Mouse (Mus musculus): ENCODE results near the gene Mthfd2l. TPM values are rescaled to one million over a fixed set of nuclear protein-coding genes. Genes with fewer than 3 reads are reported as not detected.
A peak's percentile ranks its signal among the peaks of the same experiment; 100 is the strongest.

The Mthfd2l gene
- total RNA-seq, 1 experiment from 2014 or later = 26.4 TPM

GRCm38 (mm10) chr5:91038547-91038946, 107.6 kb downstream of the Mthfd2l start:
- peak; percentile 45; the same call in 1 of the 2 replicates for ATAC-seq (replicated peaks; ENCODE audit: low read depth, poor library complexity, severe bottlenecking)

- no peak for ATAC-seq (replicated peaks; ENCODE audit: low read depth, poor library complexity, severe bottlenecking)
These were observed 108.0 kb downstream of the Mthfd2l start for GRCm38 (mm10) chr5:91038963-91039362.

GRCm38 (mm10) chr5:91047987-91048386, 117.1 kb downstream of the Mthfd2l start:
- no peak for ATAC-seq (replicated peaks; ENCODE audit: low read depth, poor library complexity, severe bottlenecking)

GRCm38 (mm10) chr5:91048397-91048796, 117.5 kb downstream of the Mthfd2l start:
- no peak for ATAC-seq (replicated peaks; ENCODE audit: low read depth, poor library complexity, severe bottlenecking)

Other genes with a start within 250 kb of the Mthfd2l start
- not detected in 2 replicates for gene Cxcl5, start 171.8 kb upstream of the Mthfd2l start, total RNA-seq (2017)
- gene Ppbp, start 162.6 kb upstream of the Mthfd2l start, total RNA-seq (2017) = 0.82 and 1.5 TPM in 2 replicates
- 138 and 211 TPM in 2 replicates for gene Pf4, start 158.7 kb upstream of the Mthfd2l start, total RNA-seq (2017)
- gene Cxcl3, start 145.0 kb upstream of the Mthfd2l start, total RNA-seq (2017) = 0.05 TPM in 1 of 2 replicates, not detected in the other
- not detected in 2 replicates for gene Cxcl15, start 136.6 kb upstream of the Mthfd2l start, total RNA-seq (2017)
- gene Cxcl1, start 39.9 kb upstream of the Mthfd2l start, total RNA-seq (2017) = not detected in 2 replicates
- gene Cxcl2, start 27.2 kb upstream of the Mthfd2l start, total RNA-seq (2017) = 36.0 and 36.3 TPM in 2 replicates
- gene Epgn, start 96.3 kb downstream of the Mthfd2l start, total RNA-seq (2017) = not detected in 2 replicates
- not detected in 2 replicates for gene Ereg, start 143.5 kb downstream of the Mthfd2l start, total RNA-seq (2017)
- not detected in 2 replicates for gene Areg, start 208.5 kb downstream of the Mthfd2l start, total RNA-seq (2017)